10 mouse cellular contexts compared by ENCODE assay signal in genomic region chr8:117562445-117563014, GRCm38 (mm10).
DNase-seq lines count a peak whose midpoint lies in the region; ATAC-seq and TF ChIP-seq lines count a peak whose summit lies in the region.
"Had no signal": no experiment of that assay in that cellular context is flagged by ENCODE, and none has a peak within 500 bp of the region (broad histone marks: within the 10 kb centered on the region; RNA-seq: fewer than 3 reads in every experiment).

No protein-coding gene starts in this region.

- H3K36me3 ChIP-seq in heart, embryonic 14.5 days (ENCODE audit: control insufficient read depth, insufficient read depth, low read length): no peaks in the 10 kb centered on the region
- H3K36me3 ChIP-seq in hindbrain, embryonic 15.5 days: no peaks in the 10 kb centered on the region
- H3K36me3 ChIP-seq in midbrain, embryonic 10.5 days: no peaks in the 10 kb centered on the region

- no peak overlapping the region for H3K27ac ChIP-seq in heart, embryonic 14.5 days (replicated peaks in 1 of 2; ENCODE audit: control insufficient read depth in 1 of 2, insufficient read depth in 1 of 2, low read depth in 2 of 2, low read length in 2 of 2)
- H3K27ac ChIP-seq in hindbrain, embryonic 15.5 days (replicated peaks): no peak overlapping the region
- H3K27ac ChIP-seq in midbrain, embryonic 10.5 days (replicated peaks): peak overlapping the region; percentile 13; the same call in 1 of the 2 replicates
- no peak overlapping the region for H3K27ac ChIP-seq in layer of hippocampus, adult 2 months

- ATAC-seq in heart, embryonic 14.5 days (ENCODE audit: insufficient number of reproducible peaks, insufficient read depth, low FRiP score, low read depth): no peak
- no peak for ATAC-seq in hindbrain, embryonic 15.5 days (ENCODE audit: low FRiP score, low read depth)

- H3K27me3 ChIP-seq in heart, embryonic 14.5 days (ENCODE audit: control insufficient read depth, insufficient read depth, low read length): no peaks in the 10 kb centered on the region
- H3K27me3 ChIP-seq in hindbrain, embryonic 15.5 days: no peaks in the 10 kb centered on the region
- peaks cover 29% of the 10 kb centered on the region for H3K27me3 ChIP-seq in midbrain, embryonic 10.5 days (ENCODE audit: low read depth, poor library complexity, severe bottlenecking)

- no peak overlapping the region for H3K9ac ChIP-seq in heart, embryonic 14.5 days (ENCODE audit: low read length)
- no peak overlapping the region for H3K9ac ChIP-seq in hindbrain, embryonic 15.5 days

- H3K4me1 ChIP-seq in heart, embryonic 14.5 days (ENCODE audit: control insufficient read depth in 2 of 2, insufficient read depth in 2 of 2, low read length in 2 of 2): peaks cover 0 to 7% of the 10 kb centered on the region in 2 experiments; a peak in 1 of 4 replicates
- 0 out of 2 replicates have a peak, but pooled peaks cover 3% of the 10 kb centered on the region for H3K4me1 ChIP-seq in hindbrain, embryonic 15.5 days (replicated peaks)
- peaks cover 12% of the 10 kb centered on the region for H3K4me1 ChIP-seq in midbrain, embryonic 10.5 days

- no peak for TF ChIP-seq CTCF in layer of hippocampus, adult 2 months (conservative IDR thresholded peaks at IDR 0.05)

- no peaks in the 10 kb centered on the region for H3K9me3 ChIP-seq in heart, embryonic 14.5 days (ENCODE audit: control insufficient read depth, low read length)
- no peaks in the 10 kb centered on the region for H3K9me3 ChIP-seq in hindbrain, embryonic 15.5 days
- no peaks in the 10 kb centered on the region for H3K9me3 ChIP-seq in midbrain, embryonic 10.5 days (replicated peaks)

- no peak for DNase-seq in heart, adult 9 months (ENCODE audit: low spot score in 2 of 2)
- peak; percentile 56 for DNase-seq in WW6 (ENCODE audit: low read depth, low spot score)
- DNase-seq in midbrain, embryonic 10.5 days (ENCODE audit: low spot score): peak; percentile 18
- no peak for DNase-seq in gastrocnemius, postnatal 4 days (ENCODE audit: low spot score in 2 of 2)
- no peak for DNase-seq in layer of hippocampus, adult 2 months (ENCODE audit: low spot score in 2 of 2)
- DNase-seq in cerebellum, postnatal 4 days (ENCODE audit: low spot score in 2 of 2): no peak
- DNase-seq: thymus, postnatal 25 days had no signal

- WGBS in heart, embryonic 14.5 days: 29% methylated on average over 16 of the region's 16 CpGs
- 35% methylated on average over 16 of the region's 16 CpGs for WGBS in hindbrain, embryonic 15.5 days
- 28% methylated on average over 16 of the region's 16 CpGs for WGBS in midbrain, embryonic 10.5 days

- H3K4me3 ChIP-seq in heart, embryonic 14.5 days (ENCODE audit: control insufficient read depth in 1 of 2, insufficient read depth in 1 of 2, low read depth in 1 of 2, low read length in 2 of 2): peak overlapping the region; percentile 5 to 12; a peak in 2 of 4 replicates
- H3K4me3 ChIP-seq in hindbrain, embryonic 15.5 days: peak overlapping the region; percentile 19; the same call in 1 of the 2 replicates
- peak overlapping the region; percentile 38 for H3K4me3 ChIP-seq in midbrain, embryonic 10.5 days
- no peak overlapping the region for H3K4me3 ChIP-seq in layer of hippocampus, adult 2 months
- H3K4me3 ChIP-seq: myocyte had no signal

- H3K4me2 ChIP-seq in heart, embryonic 14.5 days (ENCODE audit: low read length): peak overlapping the region; percentile 54
- H3K4me2 ChIP-seq in hindbrain, embryonic 15.5 days: peak overlapping the region; percentile 43

Comparison
In these comparisons a context has a peak if more than half of its experiments do, and no peak if none do; other contexts are left out.
1. DNase-seq: peak in WW6 (single experiment) and midbrain, embryonic 10.5 days (single experiment); none in heart, adult 9 months (0 of 2), gastrocnemius, postnatal 4 days (0 of 2), layer of hippocampus, adult 2 months (0 of 2) and cerebellum, postnatal 4 days (0 of 2).